Comparison of ENCODE assay signal across 18 mouse cellular contexts in genomic region chr2:57261286-57262077, GRCm38 (mm10). TPM values are rescaled to one million over a fixed set of nuclear protein-coding genes. Genes with fewer than 3 reads are reported as not detected.
DNase-seq lines count a peak whose midpoint lies in the region; ATAC-seq and TF ChIP-seq lines count a peak whose summit lies in the region.
"Had no signal": no experiment of that assay in that cellular context is flagged by ENCODE, and none has a peak within 500 bp of the region (broad histone marks: within the 10 kb centered on the region; RNA-seq: fewer than 3 reads in every experiment).

No protein-coding gene starts in this region.

- no peaks in the 10 kb centered on the region; the same call in 1 of the 2 replicates for H3K36me3 ChIP-seq in liver, adult 2 months (ENCODE audit: control insufficient read depth, insufficient read depth, low read length)
- no peaks in the 10 kb centered on the region for H3K36me3 ChIP-seq in liver, embryonic 11.5 days (ENCODE audit: control insufficient read depth, insufficient read depth, low read length)
- H3K36me3 ChIP-seq in forebrain, embryonic 10.5 days (replicated peaks), result no peaks in the 10 kb centered on the region
- H3K36me3 ChIP-seq: embryonic facial prominence, embryonic 10.5 days; forebrain, embryonic 15.5 days; hindbrain, embryonic 10.5 days; limb, embryonic 13.5 days had no signal

- peaks cover 12% of the 10 kb centered on the region; the same call in 1 of the 2 replicates for H3K79me2 ChIP-seq in liver, adult 2 months (ENCODE audit: control insufficient read depth, insufficient read depth, low read length)

- H3K4me3 ChIP-seq in liver, adult 2 months (ENCODE audit: insufficient read depth, low read depth, low read length), result no peak overlapping the region
- H3K4me3 ChIP-seq in liver, embryonic 11.5 days (ENCODE audit: low read depth, low read length), result no peak overlapping the region
- H3K4me3 ChIP-seq in forebrain, embryonic 10.5 days, result no peak overlapping the region
- H3K4me3 ChIP-seq: embryonic facial prominence, embryonic 10.5 days; forebrain, embryonic 15.5 days; hindbrain, embryonic 10.5 days; limb, embryonic 13.5 days; megakaryocyte, embryonic 14.5 days had no signal

- no peak overlapping the region for H3K9ac ChIP-seq in liver, adult 2 months (ENCODE audit: low read depth, low read length)
- H3K9ac ChIP-seq in liver, embryonic 11.5 days (ENCODE audit: low read depth, low read length), result no peak overlapping the region
- H3K9ac ChIP-seq: forebrain, embryonic 15.5 days; limb, embryonic 13.5 days; liver, postnatal 0 days had no signal

- H3K4me2 ChIP-seq in liver, embryonic 11.5 days, result no peak overlapping the region
- H3K4me2 ChIP-seq: forebrain, embryonic 15.5 days; limb, embryonic 13.5 days had no signal

- H3K27me3 ChIP-seq in liver, adult 2 months (ENCODE audit: control insufficient read depth, insufficient read depth, low read length), result no peaks in the 10 kb centered on the region
- H3K27me3 ChIP-seq in liver, embryonic 11.5 days (replicated peaks; ENCODE audit: control insufficient read depth, insufficient read depth, low read length), result no peaks in the 10 kb centered on the region
- H3K27me3 ChIP-seq in forebrain, embryonic 10.5 days (ENCODE audit: poor library complexity, severe bottlenecking), result no peaks in the 10 kb centered on the region
- H3K27me3 ChIP-seq: forebrain, embryonic 15.5 days; limb, embryonic 13.5 days; megakaryocyte, embryonic 14.5 days had no signal

- no peak for TF ChIP-seq CTCF in liver, adult 2 months (IDR thresholded peaks at IDR 0.05; ENCODE audit: low read depth, low read length)

- no peak for ATAC-seq in liver, embryonic 11.5 days (replicated peaks; ENCODE audit: low FRiP score)
- ATAC-seq: forebrain, embryonic 15.5 days; liver, postnatal 0 days had no signal

- 80% methylated on average over 8 of the region's 8 CpGs for WGBS in liver, adult 2 months
- WGBS in liver, embryonic 11.5 days, result 82% methylated on average over 8 of the region's 8 CpGs
- WGBS in forebrain, embryonic 10.5 days, result 93% methylated on average over 8 of the region's 8 CpGs

- peak; percentile 46 for DNase-seq in liver, adult 2 months (ENCODE audit: extremely low read depth, low read depth, low spot score)
- DNase-seq in liver, embryonic 11.5 days (ENCODE audit: low spot score), result no peak
- DNase-seq in kidney, adult 9 months, result peak; percentile 87
- peak; percentile 71 to 78 for DNase-seq in kidney, postnatal 36 days
- no peak for DNase-seq in forebrain, embryonic 10.5 days (ENCODE audit: extremely low spot score, low spot score)
- DNase-seq in cerebellum, postnatal 14 days, result no peak
- no peak for DNase-seq in heart, adult 18-20 months
- DNase-seq: cerebellum, postnatal 36 days; layer of hippocampus, adult 9-11 months; liver, postnatal 0 days; lung, postnatal 14 days; spleen, adult 18-20 months; thymus, postnatal 25 days had no signal

- peaks cover under 1% of the 10 kb centered on the region for H3K4me1 ChIP-seq in liver, adult 2 months (ENCODE audit: control insufficient read depth, insufficient read depth, low read length)
- H3K4me1 ChIP-seq in liver, embryonic 11.5 days (replicated peaks; ENCODE audit: control insufficient read depth, insufficient read depth, low read length), result no peaks in the 10 kb centered on the region
- peaks cover 22% of the 10 kb centered on the region for H3K4me1 ChIP-seq in forebrain, embryonic 10.5 days
- H3K4me1 ChIP-seq: limb, embryonic 13.5 days had no signal

- no peak overlapping the region for H3K27ac ChIP-seq in liver, adult 2 months (replicated peaks; ENCODE audit: insufficient read depth, low read depth, low read length)
- no peak overlapping the region for H3K27ac ChIP-seq in liver, embryonic 11.5 days (ENCODE audit: low read depth, low read length)
- H3K27ac ChIP-seq in forebrain, embryonic 10.5 days, result no peak overlapping the region
- H3K27ac ChIP-seq: embryonic facial prominence, embryonic 10.5 days; forebrain, embryonic 15.5 days; limb, embryonic 13.5 days had no signal

- no peaks in the 10 kb centered on the region for H3K9me3 ChIP-seq in liver, embryonic 11.5 days (ENCODE audit: control insufficient read depth, low read length)
- H3K9me3 ChIP-seq in forebrain, embryonic 10.5 days, result no peaks in the 10 kb centered on the region
- H3K9me3 ChIP-seq: embryonic facial prominence, embryonic 10.5 days; forebrain, embryonic 15.5 days; hindbrain, embryonic 10.5 days; limb, embryonic 13.5 days; megakaryocyte, embryonic 14.5 days had no signal

- no peak for TF ChIP-seq POLR2A in liver, adult 2 months (IDR thresholded peaks at IDR 0.05; ENCODE audit: extremely low read depth, insufficient read depth, low read length)

RNA-seq across cellular contexts. Expression of gene Gpd2, which starts 24.0 kb away (rescaled TPM):
- 8.4 and 12.3 TPM in 2 replicates for total RNA-seq in liver, adult 2 months (2014; rRNA removed)
- 4.4 and 7.1 TPM in 2 replicates for polyA plus RNA-seq in liver, adult 2 months (2012; rRNA removed)
- 19.7 and 21.7 TPM in 2 replicates for polyA plus RNA-seq in liver, embryonic 11.5 days (2014; fragmentation: Nextera tagmentation; extraction: Ambion mirVana)
- polyA plus RNA-seq in forebrain, embryonic 10.5 days (2016; fragmentation: Nextera tagmentation; extraction: Ambion mirVana), result 37.5 and 39.5 TPM in 2 replicates
- total RNA-seq in heart, adult 18-20 months (2021), result 10 to 100 TPM; 15.5 to 32.6 TPM

Comparison
In these comparisons a context has a peak if more than half of its experiments do, and no peak if none do; other contexts are left out.
1. DNase-seq: peak in liver, adult 2 months (single experiment), kidney, adult 9 months (single experiment) and kidney, postnatal 36 days (2 of 2); none in liver, embryonic 11.5 days (single experiment), forebrain, embryonic 10.5 days (single experiment), cerebellum, postnatal 14 days (0 of 2) and heart, adult 18-20 months (0 of 2).